Mouse (Mus musculus): ENCODE data around the gene H1fx. TPM values are rescaled to one million over a fixed set of nuclear protein-coding genes. Genes with fewer than 3 reads are reported as not detected.
"Not testable (repeated sequence)": the region's sequence is repeated elsewhere in the genome, so short reads cannot be mapped to it uniquely, and the experiment has no call there.

Gene H1fx
- polyA plus RNA-seq, 1 experiment from 2014 or later = 27.3 TPM

GRCm38 (mm10) chr6:87980374-87981029, 935 bp downstream of the H1fx start:
- WGBS = under 1% methylated on average over 66 of the region's 66 CpGs
- no peaks in the 10 kb centered on the region for H3K27me3 ChIP-seq

GRCm38 (mm10) chr6:87979728-87980127, 1.7 kb downstream of the H1fx start:
- H3K4me3 ChIP-seq = peak overlapping the region; percentile 94
- peak overlapping the region; percentile 97; the same call in 1 of the 2 replicates for H3K9ac ChIP-seq
- H3K4me2 ChIP-seq = peak overlapping the region; percentile 81
- ATAC-seq (ENCODE audit: insufficient number of reproducible peaks, insufficient read depth, low FRiP score, low TSS enrichment, low read depth) = no peak
- H3K9me3 ChIP-seq = no peaks in the 10 kb centered on the region
- peaks cover 22% of the 10 kb centered on the region for H3K4me1 ChIP-seq
- H3K36me3 ChIP-seq = peaks cover 17% of the 10 kb centered on the region
- WGBS = 67% methylated on average over 3 of the region's 3 CpGs
- peak overlapping the region; percentile 96 for H3K27ac ChIP-seq
- H3K27me3 ChIP-seq = no peaks in the 10 kb centered on the region

More at GRCm38 (mm10) chr6:87980374-87981029, 935 bp downstream of the H1fx start:
- Histone ChIP-seq H3K27ac (peak overlapping the region; percentile 96), H3K36me3 (peaks cover 23% of the 10 kb centered on the region), H3K9me3 (no peaks in the 10 kb centered on the region), H3K4me1 (peaks cover 22% of the 10 kb centered on the region), H3K4me2 (peak overlapping the region; percentile 81), H3K4me3 (peak overlapping the region; percentile 94), H3K9ac (peak overlapping the region; percentile 97)
- ATAC-seq (ENCODE audit: insufficient number of reproducible peaks, insufficient read depth, low FRiP score, low TSS enrichment, low read depth) = peak; percentile 79

GRCm38 (mm10) chr6:87970041-87970440, 11.4 kb downstream of the H1fx start:
- Histone ChIP-seq H3K36me3 (no peaks in the 10 kb centered on the region), H3K27ac (no peak overlapping the region), H3K27me3 (no peaks in the 10 kb centered on the region), H3K4me1 (no peaks in the 10 kb centered on the region), H3K4me3 (no peak overlapping the region), H3K9ac (no peak overlapping the region), H3K9me3 (no peaks in the 10 kb centered on the region), H3K4me2 (no peak overlapping the region)
- 17% methylated on average over 2 of the region's 2 CpGs for WGBS
- ATAC-seq (ENCODE audit: insufficient number of reproducible peaks, insufficient read depth, low FRiP score, low TSS enrichment, low read depth) = no peak

GRCm38 (mm10) chr6:87962457-87962856, 19.0 kb downstream of the H1fx start:
- H3K27ac ChIP-seq; H3K36me3 ChIP-seq; ATAC-seq (ENCODE audit: insufficient number of reproducible peaks, insufficient read depth, low FRiP score, low TSS enrichment, low read depth); H3K27me3 ChIP-seq; H3K9ac ChIP-seq; H3K4me2 ChIP-seq; H3K4me1 ChIP-seq; H3K4me3 ChIP-seq: not testable (repeated sequence)
- peaks cover 13% of the 10 kb centered on the region; the same call in 1 of the 2 replicates for H3K9me3 ChIP-seq
- WGBS = 65% methylated on average over 4 of the region's 4 CpGs

- Histone ChIP-seq H3K4me2 (no peak overlapping the region), H3K9me3 (0 out of 2 replicates have a peak, but pooled peaks cover 4% of the 10 kb centered on the region), H3K4me1 (peaks cover 5% of the 10 kb centered on the region), H3K4me3 (no peak overlapping the region), H3K27me3 (no peaks in the 10 kb centered on the region), H3K27ac (no peak overlapping the region), H3K9ac (no peak overlapping the region), H3K36me3 (peaks cover 9% of the 10 kb centered on the region; the same call in 1 of the 2 replicates)
- 83% methylated on average over 7 of the region's 7 CpGs for WGBS
- no peak for ATAC-seq (ENCODE audit: insufficient number of reproducible peaks, insufficient read depth, low FRiP score, low TSS enrichment, low read depth)
Observed at GRCm38 (mm10) chr6:87942179-87942578, 39.3 kb downstream of the H1fx start.

GRCm38 (mm10) chr6:87938941-87939340, 42.5 kb downstream of the H1fx start:
- Histone ChIP-seq H3K27me3 (no peaks in the 10 kb centered on the region), H3K36me3 (peaks cover 39% of the 10 kb centered on the region), H3K4me3 (no peak overlapping the region), H3K9me3 (no peaks in the 10 kb centered on the region), H3K9ac (no peak overlapping the region), H3K4me2 (no peak overlapping the region), H3K27ac (no peak overlapping the region), H3K4me1 (peaks cover 6% of the 10 kb centered on the region)
- ATAC-seq (ENCODE audit: insufficient number of reproducible peaks, insufficient read depth, low FRiP score, low TSS enrichment, low read depth) = no peak
- WGBS = 87% methylated on average over 3 of the region's 3 CpGs

- no peaks in the 10 kb centered on the region for H3K27me3 ChIP-seq
- H3K4me3 ChIP-seq = no peak overlapping the region
- no peak overlapping the region for H3K4me2 ChIP-seq
- no peaks in the 10 kb centered on the region for H3K9me3 ChIP-seq
- peaks cover 6% of the 10 kb centered on the region for H3K4me1 ChIP-seq
- H3K36me3 ChIP-seq = peaks cover 52% of the 10 kb centered on the region
- no peak overlapping the region for H3K9ac ChIP-seq
- WGBS = 42% methylated on average over 19 of the region's 19 CpGs
- ATAC-seq (ENCODE audit: insufficient number of reproducible peaks, insufficient read depth, low FRiP score, low TSS enrichment, low read depth) = 0 out of 2 replicates have a peak, but pooled peaks have one; percentile 59
- H3K27ac ChIP-seq = 0 out of 2 replicates have a peak overlapping the region, but pooled peaks have one; percentile 22
Observed at GRCm38 (mm10) chr6:87937178-87937788, 44.2 kb downstream of the H1fx start.

GRCm38 (mm10) chr6:87935037-87935436, 46.4 kb downstream of the H1fx start:
- Histone ChIP-seq H3K9me3 (no peaks in the 10 kb centered on the region), H3K27me3 (no peaks in the 10 kb centered on the region), H3K4me2 (no peak overlapping the region), H3K27ac (no peak overlapping the region), H3K4me1 (peaks cover 6% of the 10 kb centered on the region), H3K4me3 (no peak overlapping the region), H3K9ac (no peak overlapping the region), H3K36me3 (peaks cover 64% of the 10 kb centered on the region)
- whole genome bisulfite sequencing = 83% methylated on average over 5 of the region's 5 CpGs
- ATAC-seq (ENCODE audit: insufficient number of reproducible peaks, insufficient read depth, low FRiP score, low TSS enrichment, low read depth) = no peak

Small RNA genes lying within 50 kb of the gene (microRNA-seq; reads per million reads assigned to microRNA genes)
- 1.1 reads per million for gene Gm47286

Other genes starting within 250 kb of the H1fx start
- gene Gp9, start 203.6 kb downstream of the H1fx start, polyA plus RNA-seq (2015; fragmentation: Nextera tagmentation; extraction: Ambion mirVana) = 1.8 and 2.5 TPM in 2 replicates
- gene Rab43, start 169.5 kb downstream of the H1fx start, polyA plus RNA-seq (2015; fragmentation: Nextera tagmentation; extraction: Ambion mirVana) = 8.3 and 10.0 TPM in 2 replicates
- gene Gm45140, start 145.8 kb downstream of the H1fx start, polyA plus RNA-seq (2015; fragmentation: Nextera tagmentation; extraction: Ambion mirVana) = 3.9 and 5.5 TPM in 2 replicates
- gene Isy1, start 142.8 kb downstream of the H1fx start, polyA plus RNA-seq (2015; fragmentation: Nextera tagmentation; extraction: Ambion mirVana) = 51.5 and 58.6 TPM in 2 replicates
- gene Cnbp, start 130.5 kb downstream of the H1fx start, polyA plus RNA-seq (2015; fragmentation: Nextera tagmentation; extraction: Ambion mirVana) = 1,121 and 1,158 TPM in 2 replicates
- 162 and 176 TPM in 2 replicates for gene Copg1, start 93.8 kb downstream of the H1fx start, polyA plus RNA-seq (2015; fragmentation: Nextera tagmentation; extraction: Ambion mirVana)
- gene Hmces, start 67.7 kb downstream of the H1fx start, polyA plus RNA-seq (2015; fragmentation: Nextera tagmentation; extraction: Ambion mirVana) = 64.6 and 66.1 TPM in 2 replicates
- 185 and 195 TPM in 2 replicates for gene Rab7, start 63.6 kb upstream of the H1fx start, polyA plus RNA-seq (2015; fragmentation: Nextera tagmentation; extraction: Ambion mirVana)
- gene Rpn1, start 102.8 kb upstream of the H1fx start, polyA plus RNA-seq (2015; fragmentation: Nextera tagmentation; extraction: Ambion mirVana) = 342 and 345 TPM in 2 replicates
- 54.9 and 81.7 TPM in 2 replicates for gene Gata2, start 212.3 kb upstream of the H1fx start, polyA plus RNA-seq (2015; fragmentation: Nextera tagmentation; extraction: Ambion mirVana)
- gene Dnajb8, start 240.6 kb upstream of the H1fx start, polyA plus RNA-seq (2015; fragmentation: Nextera tagmentation; extraction: Ambion mirVana) = not detected in 2 replicates

Data from embryonic facial prominence, embryonic 13.5 days (tissue).